Mouse (Mus musculus) embryonic facial prominence, embryonic 15.5 days (tissue): ENCODE data around the gene Bhmt2. TPM values are rescaled to one million over a fixed set of nuclear protein-coding genes. Genes with fewer than 3 reads are reported as not detected.

Source experiments
- ATAC-seq: fragments of 200-750 bp; cut with Nextera tagmentation; 2 replicates; pipeline ENCODE4 v1.8.0; 2017; ENCODE audit warnings: low read depth, moderate TSS enrichment; ENCODE audit not compliant: insufficient number of reproducible peaks, low FRiP score, low TSS enrichment
- H3K27ac ChIP-seq: fragments of 300-500 bp; sonication (generic); replicated peaks from 2 replicates; pipeline ENCODE4 v1.5.1; 2015; ENCODE audit warnings: mild to moderate bottlenecking, inconsistent platforms
- H3K27me3 ChIP-seq: fragments of 300-500 bp; sonication (generic); 2 replicates; pipeline ENCODE4 v1.6.1; 2015; ENCODE audit warnings: inconsistent platforms
- H3K36me3 ChIP-seq: fragments of 300-500 bp; sonication (generic); 2 replicates; pipeline ENCODE4 v1.6.1; 2015; ENCODE audit warnings: mild to moderate bottlenecking, inconsistent platforms
- H3K4me1 ChIP-seq: fragments of 300-500 bp; sonication (generic); 2 replicates; pipeline ENCODE4 v1.6.1; 2015; ENCODE audit warnings: inconsistent platforms
- H3K4me2 ChIP-seq: fragments of 300-500 bp; sonication (generic); replicated peaks from 2 replicates; pipeline ENCODE4 v1.6.1; 2015; ENCODE audit warnings: mild to moderate bottlenecking, inconsistent platforms
- H3K4me3 ChIP-seq: fragments of 300-500 bp; sonication (generic); replicated peaks from 2 replicates; pipeline ENCODE4 v1.5.1; 2015; ENCODE audit warnings: mild to moderate bottlenecking, inconsistent platforms
- H3K9ac ChIP-seq: fragments of 300-500 bp; sonication (generic); 2 replicates; pipeline ENCODE4 v1.6.1; 2015; ENCODE audit warnings: inconsistent platforms
- H3K9me3 ChIP-seq: fragments of 300-500 bp; sonication (generic); replicated peaks from 2 replicates; pipeline ENCODE4 v1.6.1; 2016; ENCODE audit warnings: inconsistent platforms
- WGBS: fragments of 180-500 bp; shearing (Covaris S2); methylation state at CpG from one replicate; pipeline ENCODE4 v1.1.7; 2015; 5-methylcytosine and 5-hydroxymethylcytosine counted together
- polyA plus RNA-seq: library from polyadenylated mRNA; unstranded; fragments of >200 nt; fragmentation: Nextera tagmentation; extraction: Ambion mirVana; gene quantifications from 2 replicates; pipeline ENCODE4 v1.2.1, GENCODE M21; 2015

Bhmt2 gene
- polyA plus RNA-seq, 1 experiment from 2014 or later, result not detected

GRCm38 (mm10) chr13:93607701-93608100, 66.4 kb downstream of the Bhmt2 start:
- 85% methylated on average over 3 of the region's 3 CpGs for WGBS
- no peaks in the 10 kb centered on the region for H3K9me3 ChIP-seq

GRCm38 (mm10) chr13:93606868-93607578, 67.1 kb downstream of the Bhmt2 start:
- Histone ChIP-seq H3K27ac (no peak overlapping the region), H3K4me1 (0 out of 2 replicates have a peak, but pooled peaks cover 2% of the 10 kb centered on the region), H3K4me3 (no peak overlapping the region), H3K4me2 (no peak overlapping the region), H3K27me3 (no peaks in the 10 kb centered on the region), H3K9ac (no peak overlapping the region), H3K36me3 (no peaks in the 10 kb centered on the region), H3K9me3 (no peaks in the 10 kb centered on the region)
- no peak for ATAC-seq
- 67% methylated on average over 13 of the region's 13 CpGs for WGBS

More at GRCm38 (mm10) chr13:93607701-93608100, 66.4 kb downstream of the Bhmt2 start:
- no peak overlapping the region for H3K27ac ChIP-seq
- H3K36me3 ChIP-seq, result no peaks in the 10 kb centered on the region
- H3K27me3 ChIP-seq, result no peaks in the 10 kb centered on the region
- ATAC-seq, result no peak
- no peak overlapping the region for H3K4me2 ChIP-seq
- no peak overlapping the region for H3K9ac ChIP-seq
- H3K4me1 ChIP-seq, result peaks cover 5% of the 10 kb centered on the region; the same call in 1 of the 2 replicates
- H3K4me3 ChIP-seq, result no peak overlapping the region

Other genes with a start within 250 kb of the Bhmt2 start
- 7.0 and 8.3 TPM in 2 replicates for gene Jmy, start 174.5 kb downstream of the Bhmt2 start, polyA plus RNA-seq
- gene Bhmt, start 36.3 kb downstream of the Bhmt2 start, polyA plus RNA-seq, result not detected in 2 replicates
- gene Dmgdh, start 131 bp upstream of the Bhmt2 start, polyA plus RNA-seq, result not detected in 2 replicates
- 18.3 and 21.5 TPM in 2 replicates for gene Arsb, start 97.3 kb upstream of the Bhmt2 start, polyA plus RNA-seq